Mouse (Mus musculus) layer of hippocampus, postnatal 36 days (tissue): ENCODE measurements at regions not wholly inside any gene's neighbourhood (a gene's known extent, or its start where the extent isn't known, plus 50 kb on each side); places are given as distances from the start of the nearest gene placed in this dataset.
"Not testable (repeated sequence)": the region's sequence is repeated elsewhere in the genome, so short reads cannot be mapped to it uniquely, and the experiment has no call there.

Experiments used
- DNase-seq, 2 experiments: peaks; one replicate each; pipeline ENCODE4 v3.0.0; 2022

DNA sequence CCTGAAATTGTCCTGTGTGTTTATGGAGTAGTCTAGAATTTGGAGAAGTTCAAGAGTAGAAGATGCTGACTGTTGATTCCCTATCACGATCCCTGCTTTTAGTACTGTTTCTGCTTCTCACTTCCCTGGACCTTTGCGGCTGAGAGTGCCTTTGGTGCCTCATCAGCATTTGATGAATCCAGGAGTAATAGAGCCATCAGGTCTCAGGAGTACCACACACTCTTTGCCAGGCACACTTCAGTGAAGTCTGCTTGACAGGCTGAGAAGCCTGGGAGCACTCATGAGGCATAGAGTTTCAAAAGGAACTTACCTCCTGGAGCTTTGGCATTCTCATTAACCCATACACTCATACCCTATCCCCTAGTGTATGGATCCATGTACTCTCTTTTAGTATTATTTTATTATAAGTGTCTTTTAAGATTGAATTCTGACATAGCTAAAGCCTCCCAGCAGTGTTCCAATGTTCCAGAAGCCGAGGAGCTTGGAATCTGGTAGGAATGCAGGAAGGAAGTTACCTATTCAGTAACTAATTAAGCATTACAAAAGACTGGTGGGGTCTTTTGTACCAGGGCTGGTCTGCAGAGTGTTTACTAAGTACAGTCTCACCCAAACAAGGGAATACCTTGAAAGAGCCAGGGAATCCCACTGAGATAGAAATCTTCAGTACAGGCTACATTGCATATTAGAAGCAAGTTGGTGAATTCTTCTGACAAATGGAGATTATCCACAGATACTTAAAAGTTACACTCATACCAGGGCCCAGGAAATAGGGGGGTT, 139.7 kb downstream of the Tex13c3 start:
- DNase-seq, result not testable (repeated sequence)

DNA sequence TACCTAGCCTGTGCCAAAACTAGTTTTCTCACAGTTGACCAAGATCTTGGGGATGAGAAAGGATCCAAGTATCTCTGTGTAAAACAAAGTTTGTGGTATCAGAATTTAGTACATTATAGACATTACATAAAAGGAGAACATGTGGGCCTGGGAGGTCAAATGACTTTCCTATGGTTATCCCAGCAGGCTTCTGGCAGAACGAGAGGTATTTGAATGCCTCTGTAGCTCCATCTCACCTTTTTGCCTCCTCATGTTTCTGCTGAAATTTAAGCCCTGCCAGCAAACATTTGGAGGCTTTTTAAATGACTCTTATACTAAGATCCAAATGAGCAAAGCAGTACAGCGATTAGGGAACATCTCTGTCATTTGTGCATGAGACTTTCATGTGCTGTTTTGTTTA, 167.8 kb downstream of the Tex13c3 start:
- no peak for DNase-seq

DNA sequence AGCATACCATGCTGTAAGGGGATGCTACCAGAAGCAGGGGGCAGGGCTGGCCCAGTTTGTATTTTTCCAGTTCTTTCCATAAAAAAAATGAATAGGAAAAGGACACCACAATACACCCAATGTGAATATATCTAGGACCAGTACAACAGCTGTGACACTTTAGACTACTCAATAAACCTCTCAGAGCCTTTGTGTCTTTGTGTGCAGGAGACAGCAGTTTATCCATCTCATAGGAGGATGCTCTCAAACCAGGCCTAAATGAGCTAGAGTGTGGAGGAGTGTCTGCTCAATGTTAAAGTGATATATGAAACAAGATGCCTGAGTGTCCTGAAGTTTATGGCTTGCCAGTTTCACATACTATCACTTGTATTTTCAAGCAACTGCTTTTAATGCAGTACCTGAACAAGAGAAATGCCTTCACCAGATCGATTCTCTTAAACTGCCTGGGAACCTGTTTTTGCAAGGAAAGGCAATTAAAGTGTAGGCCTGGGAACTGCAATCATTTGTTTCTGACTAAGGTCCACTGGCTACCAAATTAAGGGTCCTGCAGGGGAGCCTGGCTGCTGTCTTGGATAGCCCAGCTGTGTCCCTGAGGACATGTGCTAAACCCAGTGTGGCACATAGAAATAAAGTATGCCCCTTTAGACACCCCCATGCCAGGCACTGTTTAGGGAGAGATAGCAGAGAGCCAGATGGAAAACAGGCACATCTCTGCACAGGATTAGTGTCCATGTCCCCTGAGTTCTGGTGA, 169.1 kb downstream of the Tex13c3 start:
- DNase-seq, result no peak

DNA sequence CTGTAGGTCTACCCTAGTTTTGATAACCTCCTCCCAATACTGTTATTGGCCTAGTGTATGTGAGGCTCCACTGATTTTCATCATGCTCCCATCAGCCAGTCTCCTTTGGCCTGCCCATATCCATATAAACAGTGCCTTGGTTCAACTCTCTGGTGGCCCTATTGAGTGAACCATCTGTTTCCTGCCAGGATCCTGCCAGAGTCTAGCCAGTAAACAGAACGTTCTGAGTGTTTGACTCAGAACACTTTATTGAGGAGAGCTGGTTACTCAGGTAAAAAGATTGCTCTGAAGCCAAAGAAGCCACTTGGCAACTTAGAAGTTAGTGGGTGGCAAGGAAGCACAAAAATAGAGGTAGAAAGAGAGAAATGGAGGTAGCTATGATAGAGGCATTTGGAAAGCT, 169.7 kb downstream of the Tex13c3 start:
- DNase-seq, result no peak

DNA sequence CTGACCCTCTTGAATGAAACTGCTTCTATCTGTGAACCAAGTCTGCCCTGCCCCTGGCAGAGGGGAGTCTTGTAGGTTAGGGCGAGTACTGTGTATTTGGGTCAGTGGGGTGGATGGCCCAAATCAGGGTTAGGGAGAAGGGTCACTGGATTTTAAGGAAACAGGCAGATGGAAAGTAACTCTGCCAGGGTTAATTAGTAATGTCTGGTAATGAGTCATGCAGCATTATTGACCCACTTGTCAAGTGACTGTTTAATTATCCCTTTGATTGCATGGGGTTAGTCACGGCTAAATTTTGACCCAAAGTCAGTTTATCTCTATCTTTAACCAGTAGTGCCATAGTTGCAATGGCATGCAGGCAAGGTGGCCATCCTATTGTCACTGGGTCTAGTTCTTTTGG, 192.9 kb downstream of the Tex13c3 start:
- DNase-seq, result no peak

DNA sequence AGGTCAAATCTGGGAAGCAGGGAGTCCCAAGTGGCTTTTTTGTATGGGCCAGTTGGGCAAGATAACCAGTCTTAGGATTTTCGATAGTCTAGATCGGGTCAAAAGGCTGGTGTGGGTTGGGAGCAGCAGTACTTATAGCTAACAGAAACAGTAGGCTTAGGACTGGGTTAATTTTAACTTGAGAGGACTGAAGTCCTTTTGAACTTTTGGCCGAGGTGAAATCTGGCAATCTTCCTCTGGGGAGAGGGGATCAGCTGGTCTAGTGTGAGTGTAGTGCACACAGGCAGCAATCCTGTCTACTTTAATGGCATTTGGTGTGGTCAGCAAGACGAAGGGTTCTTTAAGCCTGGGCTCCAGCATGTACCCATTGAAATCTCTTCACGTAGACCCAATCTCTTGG, 194.7 kb downstream of the Tex13c3 start:
- no peak for DNase-seq

DNA sequence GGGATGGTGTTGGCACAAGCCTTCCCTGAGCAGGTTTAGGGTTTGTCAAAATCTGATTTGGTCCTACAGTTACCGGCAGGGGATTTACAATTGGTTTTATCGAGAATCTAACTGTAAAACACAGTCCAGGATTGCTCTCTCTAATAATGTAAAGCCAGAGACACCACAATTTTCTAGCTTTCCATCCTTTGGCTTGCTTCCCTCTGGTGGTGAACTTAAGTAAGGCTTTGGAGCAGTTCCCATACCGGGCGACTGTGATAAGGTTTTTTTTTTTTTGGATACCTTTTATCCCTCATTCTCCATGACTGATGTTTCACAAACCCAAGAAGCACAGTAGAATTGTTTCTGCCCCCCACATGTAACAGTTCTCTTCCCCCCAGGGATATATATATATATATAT, 195.3 kb downstream of the Tex13c3 start:
- no peak for DNase-seq

DNA sequence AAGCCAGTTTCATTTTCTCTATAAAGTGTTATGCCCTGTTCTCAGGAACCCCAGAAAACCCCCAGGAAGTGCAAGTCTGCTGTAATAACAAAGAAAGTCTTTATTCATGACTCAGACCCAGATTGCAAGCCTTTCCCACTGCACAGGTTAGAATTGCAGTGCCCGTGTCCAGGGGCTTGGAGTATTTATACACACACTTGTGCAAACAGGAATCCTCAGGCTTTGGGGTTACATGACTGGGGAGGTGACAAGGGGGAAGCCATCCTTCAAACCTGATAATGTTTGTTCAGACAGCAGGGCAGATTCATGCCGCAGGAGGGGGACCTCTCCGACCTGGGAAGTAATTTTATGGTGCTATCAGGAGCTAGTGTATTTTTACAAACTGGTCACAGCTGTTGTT, 198.0 kb downstream of the Tex13c3 start:
- DNase-seq, result no peak

DNA sequence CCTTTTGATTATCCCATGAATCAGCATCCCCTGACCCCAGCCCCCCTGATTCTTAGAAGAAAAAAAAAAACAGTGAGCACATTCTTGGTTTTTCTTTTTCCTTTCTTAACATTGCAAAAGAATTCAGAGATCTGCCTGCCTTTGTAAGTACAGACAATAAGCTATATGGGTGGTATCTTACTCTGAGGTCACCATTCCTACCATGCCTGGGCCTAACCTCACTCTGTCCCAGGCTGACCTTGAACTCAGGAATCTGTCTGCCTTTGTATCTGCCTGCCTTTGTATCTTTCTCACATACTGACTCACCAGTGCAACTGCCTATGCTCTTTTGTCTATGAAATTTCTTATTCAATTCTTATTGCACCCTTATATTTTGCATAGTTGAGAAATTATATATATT, 216.9 kb downstream of the Tex13c3 start:
- no peak for DNase-seq

DNA sequence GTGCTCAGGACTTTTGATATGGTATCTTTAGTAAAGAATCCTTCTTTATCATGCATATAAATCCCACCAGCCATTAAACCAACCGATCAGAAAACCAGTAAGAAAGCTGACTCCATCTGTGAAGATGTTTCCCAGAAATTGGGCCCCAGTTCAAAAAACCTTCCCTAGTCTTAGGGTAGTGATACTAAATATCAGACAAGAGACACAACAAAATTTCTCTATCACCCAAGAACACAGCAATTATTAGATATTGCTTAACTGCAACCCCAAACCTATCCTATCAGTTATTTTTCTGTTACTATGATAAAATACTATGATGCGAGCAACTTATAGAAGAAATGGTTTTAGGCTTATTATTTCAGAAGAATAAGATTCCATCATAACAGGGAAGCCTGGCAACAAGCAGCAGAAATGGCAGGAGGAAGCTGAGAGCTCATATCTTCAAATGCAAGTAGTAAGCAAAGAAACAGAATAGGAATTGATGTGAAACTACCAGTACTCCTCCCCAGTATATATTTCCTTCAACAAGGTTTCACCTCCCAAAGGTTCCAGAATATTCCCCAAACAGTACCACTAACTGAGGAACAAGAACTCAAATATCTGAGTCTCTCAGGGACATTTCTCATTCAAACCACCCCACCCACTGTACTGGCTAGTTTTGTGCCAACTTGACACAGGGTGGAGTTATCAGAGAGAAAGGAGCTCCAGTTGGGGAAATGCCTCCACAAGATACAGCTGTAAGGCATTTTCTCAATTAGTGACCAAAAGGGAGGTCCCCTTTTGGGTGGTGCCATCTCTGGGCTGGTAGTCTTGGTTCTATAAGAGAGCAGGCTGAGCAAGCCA, 234.1 kb downstream of the Tex13c3 start:
- no peak for DNase-seq

DNA sequence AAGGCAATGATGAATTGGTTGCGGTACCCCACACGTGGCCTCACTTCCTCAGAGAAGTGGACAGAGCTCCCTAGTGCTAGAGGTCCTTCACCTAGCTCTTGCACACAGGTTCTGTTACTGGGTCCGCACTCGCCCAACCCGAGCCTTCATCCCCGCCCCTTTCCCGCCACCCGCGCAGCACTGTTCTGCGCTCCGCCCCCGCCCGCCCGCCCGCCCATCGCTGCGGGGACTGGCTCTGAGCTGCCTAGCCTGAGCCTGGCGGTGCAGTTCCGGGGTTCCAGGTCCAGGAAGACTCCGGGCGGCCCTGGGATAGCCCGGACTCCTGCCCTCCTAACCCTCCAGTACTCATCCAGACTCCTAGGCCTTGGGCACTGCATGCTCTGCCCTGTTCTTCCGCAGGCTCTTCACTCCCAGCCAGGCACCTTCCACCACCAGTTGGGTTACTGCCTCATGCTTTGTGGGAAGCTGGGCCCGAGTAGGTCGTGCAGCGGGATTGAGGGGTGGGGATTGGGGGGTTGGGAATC, 243.3 kb downstream of the Tex13c3 start:
- peak; percentile 39 to 44 for DNase-seq

DNA sequence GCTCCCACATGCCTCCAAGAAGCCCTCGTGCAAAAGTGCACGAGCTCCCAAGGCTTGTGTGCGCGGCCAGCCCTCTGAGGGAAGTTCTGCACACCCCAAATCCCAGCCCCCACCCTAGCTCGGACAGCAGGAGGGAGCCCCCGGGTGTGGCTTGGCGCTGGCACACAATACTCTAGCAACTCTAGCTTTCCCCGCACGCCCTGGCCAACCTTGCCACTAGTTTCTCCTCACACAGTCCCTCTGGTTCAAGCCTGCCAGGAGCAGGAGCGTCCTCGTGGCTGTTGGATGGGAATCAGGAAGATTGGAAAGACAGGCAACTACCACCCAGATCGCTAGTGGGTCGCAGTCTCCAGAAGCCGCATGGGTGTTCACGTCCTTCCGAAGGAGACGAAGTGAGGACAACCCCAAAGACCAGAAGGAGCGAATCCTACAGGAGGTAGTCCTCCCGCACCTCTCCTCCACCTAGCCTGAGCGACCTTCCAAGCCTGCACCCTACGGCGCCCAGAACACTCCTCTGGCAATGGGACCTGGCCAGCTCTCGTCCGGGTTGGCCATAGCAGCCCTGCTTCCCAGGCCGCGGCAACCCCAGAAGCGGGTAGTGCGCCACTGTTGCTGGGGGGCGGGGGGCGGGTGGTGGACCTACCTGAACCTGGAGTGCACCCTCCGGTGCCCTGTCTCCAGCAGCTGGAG, 243.9 kb downstream of the Tex13c3 start:
- DNase-seq, result peak; percentile 14 to 20

DNA sequence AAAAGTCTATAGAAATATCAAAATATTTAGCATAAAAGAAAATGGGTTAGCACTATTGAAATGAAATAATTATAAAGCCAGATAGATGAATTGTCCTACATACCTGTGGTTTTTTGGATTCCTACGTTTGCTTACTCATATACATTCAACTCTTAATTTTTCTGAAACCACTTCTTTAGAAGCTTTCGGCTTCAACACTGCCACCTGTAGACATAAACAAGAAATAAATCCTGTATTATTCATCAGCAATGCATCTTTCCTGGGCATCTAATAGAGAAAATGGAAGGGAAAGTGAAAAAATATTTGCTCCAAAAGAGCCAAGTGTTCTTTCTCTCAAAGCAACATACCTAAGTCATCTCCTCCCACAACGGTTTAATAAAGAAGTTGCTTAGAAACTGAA, 245.7 kb downstream of the Tex13c3 start:
- DNase-seq, result no peak

DNA sequence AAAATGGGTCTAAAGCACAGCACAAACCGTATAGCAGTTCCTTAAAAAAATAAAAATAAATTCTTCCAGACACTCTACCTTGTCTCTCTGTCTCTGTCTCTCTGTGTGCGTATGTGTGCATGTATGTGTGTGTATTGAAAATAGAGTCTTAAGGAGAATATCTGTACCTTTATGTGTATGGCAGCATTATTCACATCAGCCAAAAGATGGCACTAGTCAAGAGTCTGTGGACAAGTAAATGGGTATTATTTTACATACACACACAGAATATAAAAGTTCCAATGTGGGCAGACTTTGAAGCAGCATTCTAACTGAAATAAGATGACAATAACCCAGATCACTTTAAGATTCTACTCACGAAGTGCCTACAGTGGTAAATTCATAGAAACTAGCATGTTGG, 249.3 kb downstream of the Tex13c3 start:
- DNase-seq, result no peak

DNA sequence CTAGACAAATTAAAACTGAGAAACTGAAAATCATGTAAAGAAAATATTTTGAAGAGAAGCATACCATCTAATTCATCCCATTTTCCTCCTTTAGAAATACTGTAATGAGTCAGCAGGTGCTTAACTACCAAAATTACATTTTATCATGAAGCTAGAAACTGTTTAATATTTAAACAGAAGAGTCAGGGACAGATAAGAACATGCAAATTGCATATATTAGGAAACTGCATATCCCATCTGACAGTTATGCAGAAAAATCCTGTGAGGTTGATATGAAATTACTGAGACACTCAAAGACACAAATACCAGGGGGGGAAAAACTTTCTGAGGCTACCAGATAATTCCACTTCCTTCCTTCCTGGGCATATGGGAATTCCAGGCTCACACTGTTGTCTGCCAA, 257.8 kb downstream of the Tex13c3 start:
- DNase-seq, result no peak

DNA sequence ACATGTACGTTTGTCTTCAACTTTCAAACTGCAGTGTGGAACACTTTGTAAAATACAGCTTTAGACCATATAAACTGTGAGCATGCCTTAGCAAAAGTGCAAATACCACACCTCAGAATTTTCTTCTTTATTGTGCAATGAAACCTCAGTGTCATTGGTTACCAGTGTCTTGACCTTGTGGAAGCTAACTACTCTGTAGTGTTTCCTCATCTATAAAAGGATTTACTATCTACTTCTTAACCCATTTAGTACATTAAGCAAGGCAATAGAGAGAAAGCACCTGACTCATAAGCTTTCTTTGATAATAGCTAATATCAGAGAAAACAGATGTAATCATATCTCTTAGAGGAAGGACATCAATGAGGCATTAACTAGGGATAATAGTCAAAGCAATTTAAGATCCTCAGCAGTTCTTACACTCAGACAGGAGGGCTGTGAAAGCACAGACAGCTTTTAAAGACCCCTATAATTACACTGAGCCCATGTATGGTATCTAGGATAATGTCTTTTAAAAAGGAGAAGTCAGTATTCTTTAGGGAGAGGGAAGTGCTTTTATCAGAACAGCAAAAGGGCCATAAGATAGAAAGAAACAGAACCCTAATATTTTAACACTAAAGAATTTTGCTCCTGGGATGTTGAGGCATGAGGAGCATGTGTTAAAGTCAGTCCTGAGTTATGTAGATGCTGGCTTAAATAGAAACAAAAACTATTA, 260.2 kb downstream of the Tex13c3 start:
- no peak for DNase-seq

DNA sequence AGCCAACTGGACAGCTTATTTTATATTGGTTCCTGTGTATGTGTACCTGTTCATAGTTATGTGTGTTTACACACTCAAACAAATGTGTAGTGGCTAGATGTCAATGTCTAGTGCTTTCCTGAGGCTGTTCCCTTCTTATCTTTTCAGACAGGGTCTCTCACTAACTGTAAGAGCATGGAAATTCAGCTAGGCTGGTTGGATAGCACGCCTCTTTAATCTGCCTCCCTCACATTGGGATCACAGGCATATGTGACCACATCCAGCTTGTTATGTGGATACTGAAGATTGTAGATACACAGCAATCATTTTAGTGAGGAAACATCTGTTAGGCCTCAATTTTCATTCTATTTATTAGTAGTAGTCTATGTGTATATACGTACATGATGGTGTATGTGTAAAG, 261.4 kb downstream of the Tex13c3 start:
- DNase-seq, result no peak

DNA sequence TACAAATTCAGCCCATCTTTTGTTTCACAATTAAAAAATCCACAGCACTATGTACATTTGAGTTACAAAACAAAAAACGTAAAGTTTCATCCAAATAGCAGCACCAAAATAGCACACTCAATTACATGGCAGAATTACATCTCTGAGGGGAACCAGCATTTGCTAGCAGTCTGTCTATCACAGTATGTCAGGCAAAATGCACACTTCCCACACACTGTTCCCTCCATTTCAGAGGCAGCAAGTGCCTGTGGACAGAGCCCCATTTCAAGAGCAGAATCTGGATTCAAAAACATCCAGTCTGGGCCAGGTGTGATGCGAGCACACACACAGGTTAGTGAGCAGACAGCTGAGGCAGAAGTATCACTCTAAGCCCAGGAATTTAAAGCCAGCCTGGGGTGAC, 261.8 kb downstream of the Tex13c3 start:
- no peak for DNase-seq

DNA sequence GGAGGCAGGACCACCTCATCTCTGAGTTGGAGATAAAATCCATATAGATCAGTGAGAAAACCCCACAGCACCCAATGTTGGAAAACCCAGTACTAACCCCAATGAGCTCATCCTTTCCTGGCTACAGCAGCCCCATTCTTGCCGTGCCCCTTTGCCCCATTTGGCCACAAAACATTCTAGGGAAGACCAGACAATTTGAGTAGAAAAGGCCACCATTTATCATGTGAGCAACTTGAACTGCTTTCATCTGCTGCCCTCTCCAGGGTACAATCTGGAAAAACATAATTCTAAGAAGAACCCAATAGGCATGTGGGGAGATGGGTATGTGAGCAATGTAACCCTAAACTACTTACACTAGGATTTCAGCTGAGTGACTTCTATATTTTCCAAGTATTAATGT, 274.7 kb downstream of the Tex13c3 start:
- no peak for DNase-seq

DNA sequence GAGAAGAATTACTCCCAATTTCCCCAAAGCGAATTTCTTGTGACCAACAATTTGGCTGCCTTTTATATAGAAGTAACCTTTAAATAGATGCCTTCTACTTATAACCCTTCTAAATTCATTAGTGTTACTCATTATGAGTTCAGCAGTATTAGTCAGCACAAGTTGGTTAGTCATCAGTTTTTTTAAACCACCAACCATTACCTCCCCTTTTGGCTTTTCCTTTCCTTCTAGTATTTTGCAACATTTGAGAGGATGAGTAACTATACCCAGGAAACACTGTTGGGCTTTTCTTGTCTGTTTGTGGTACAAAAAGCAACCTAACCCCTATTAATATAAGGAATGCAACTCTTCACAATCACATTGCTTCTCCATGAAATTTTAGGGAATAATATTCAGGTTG, 278.6 kb downstream of the Tex13c3 start:
- no peak for DNase-seq

DNA sequence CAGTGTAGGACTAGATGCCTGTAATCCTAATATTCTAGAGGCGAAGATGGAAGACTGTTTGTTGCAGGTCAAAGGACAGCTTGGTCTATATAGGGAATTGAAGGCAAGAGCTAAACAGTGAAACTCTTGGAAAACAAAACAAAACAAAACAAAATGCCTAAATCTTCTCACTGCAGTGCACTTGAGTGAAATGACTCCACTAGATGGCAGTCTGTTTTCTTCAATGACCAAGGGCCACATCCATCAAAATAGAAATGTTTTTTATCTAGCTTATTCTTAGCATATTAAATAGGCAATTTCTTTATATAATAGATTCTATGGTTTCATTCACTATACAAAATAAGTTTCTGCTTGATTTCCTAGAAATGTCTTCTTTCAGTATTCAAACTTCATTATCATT, 279.7 kb downstream of the Tex13c3 start:
- no peak for DNase-seq

DNA sequence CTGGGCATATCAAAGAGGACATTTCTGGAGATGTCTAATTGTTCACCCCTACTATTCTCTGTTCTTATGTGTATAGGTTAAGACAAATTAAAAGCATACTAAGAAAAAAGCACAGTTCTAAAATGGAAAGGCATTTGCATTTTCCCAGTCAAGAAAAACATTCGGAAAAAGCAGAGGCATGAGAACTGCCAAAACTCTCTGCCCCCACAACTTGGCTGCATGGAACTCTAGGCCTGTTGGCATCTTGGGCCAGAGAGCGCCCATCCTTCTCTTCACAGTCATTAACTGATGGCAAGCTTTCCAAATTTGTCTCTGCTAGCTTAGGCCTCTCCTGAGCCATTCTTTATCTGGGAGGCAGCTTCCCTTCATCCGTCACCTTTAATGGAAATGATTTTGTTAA, 281.6 kb downstream of the Tex13c3 start:
- DNase-seq, result no peak
